In the genomic region with DNA sequence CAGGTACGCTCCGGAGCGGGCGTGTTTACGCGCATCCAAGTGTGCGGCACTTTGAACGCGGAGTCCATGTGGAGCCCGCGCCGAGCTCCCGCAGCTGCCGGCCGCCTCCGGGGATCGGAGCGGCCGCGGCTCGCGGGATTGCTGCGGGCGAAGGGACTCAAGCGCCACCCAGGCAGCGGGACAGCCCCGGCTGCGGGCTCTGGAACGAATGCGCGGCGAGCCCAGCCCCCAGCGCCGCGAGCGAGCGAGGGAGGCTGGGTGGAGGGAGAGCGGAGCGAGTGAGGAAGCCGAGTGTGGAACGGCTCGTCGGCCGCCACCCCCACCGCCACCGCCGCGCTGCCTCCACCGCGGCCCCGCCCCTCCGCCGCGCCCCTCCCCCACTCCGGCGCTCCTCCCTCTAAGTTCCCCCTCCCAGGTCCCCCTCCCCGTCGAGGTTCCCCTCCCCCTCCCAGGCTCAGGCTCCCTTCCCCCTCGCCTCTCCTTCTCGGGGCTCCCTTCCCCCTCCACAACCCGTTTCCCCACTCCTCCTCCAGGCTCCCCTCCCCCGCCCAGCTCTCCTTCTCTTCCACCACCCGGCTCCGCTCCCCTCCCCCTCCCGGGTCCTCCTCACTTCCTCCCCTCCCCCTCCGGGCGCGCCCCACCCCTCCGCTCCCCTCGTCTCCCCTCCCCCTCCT, we compare ENCODE assay signal across 8 mouse cellular contexts. TPM values are rescaled to one million over a fixed set of nuclear protein-coding genes. Genes with fewer than 3 reads are reported as not detected.
DNase-seq lines count a peak whose midpoint lies in the region; ATAC-seq and TF ChIP-seq lines count a peak whose summit lies in the region.

No protein-coding gene starts in this region.

- no peak for DNase-seq in Patski (ENCODE audit: low read depth, low spot score)
- DNase-seq in cerebellum, postnatal 10 days: peak; percentile 99
- DNase-seq in frontal cortex, postnatal 25 days (ENCODE audit: low spot score in 2 of 2): peak; percentile 62 to 76
- DNase-seq in left cerebral cortex, adult 2 months (ENCODE audit: extremely low spot score in 1 of 2, low spot score in 2 of 2): peak; percentile 85 to 88
- DNase-seq in retina, postnatal 7 days (ENCODE audit: low read depth, low spot score): peak; percentile 82
- peak; percentile 70 to 75 for DNase-seq in urinary bladder, adult 18-20 months (ENCODE audit: low spot score in 2 of 2)

- peak overlapping the region; percentile 98 for H3K9ac ChIP-seq in hindbrain, embryonic 16.5 days (ENCODE audit: low read depth, low read length)

- H3K4me3 ChIP-seq in hindbrain, embryonic 16.5 days (ENCODE audit: low read length): peak overlapping the region; percentile 92
- peak overlapping the region; percentile 94 for H3K4me3 ChIP-seq in left cerebral cortex, adult 2 months
- peak overlapping the region; percentile 39 for H3K4me3 ChIP-seq in macrophage (ENCODE audit: inconsistent target)

- H3K36me3 ChIP-seq in hindbrain, embryonic 16.5 days (ENCODE audit: control insufficient read depth, insufficient read depth, low read length): no peaks in the 10 kb centered on the region
- no peaks in the 10 kb centered on the region for H3K36me3 ChIP-seq in macrophage (ENCODE audit: inconsistent target)

- no peaks in the 10 kb centered on the region for H3K9me3 ChIP-seq in hindbrain, embryonic 16.5 days (ENCODE audit: control insufficient read depth, low read length)

- intact Hi-C loops in left cerebral cortex, adult 2 months (cut with DNase I): loop anchor here (1.0 to 10.0 kb wide), 10 partner anchors 67 to 1421 kb away; no protein-coding TSS in a partner anchor

- CTCF ChIA-PET in Patski (lab: Charles Lee): interaction anchor here (2.3 kb wide), 1 partner anchor 140 kb away, joined by 6 read pairs; no protein-coding TSS in a partner anchor

- no peak for TF ChIP-seq CTCF in Patski (IDR thresholded peaks at IDR 0.05)
- no peak for TF ChIP-seq CTCF in left cerebral cortex, adult 2 months (IDR thresholded peaks at IDR 0.05)

- POLR2A ChIA-PET in Patski (lab: Charles Lee): interaction anchor here (0.7 to 3.6 kb wide), 5 partner anchors 14 to 139 kb away, joined by 3 to 14 read pairs (median 7); no protein-coding TSS in a partner anchor

- peak; percentile 70 for ATAC-seq in Patski
- ATAC-seq in hindbrain, embryonic 16.5 days: peak; percentile 90

- in situ Hi-C loops in Patski (cut with MboI; ENCODE audit: low pct_unique_long_range_greater_than_20kb): no loop called here

- no peaks in the 10 kb centered on the region for H3K27me3 ChIP-seq in Patski
- H3K27me3 ChIP-seq in hindbrain, embryonic 16.5 days (replicated peaks; ENCODE audit: control insufficient read depth, insufficient read depth, low read length): no peaks in the 10 kb centered on the region

- WGBS in hindbrain, embryonic 16.5 days: 1% methylated on average over 61 of the region's 70 CpGs
- WGBS in macrophage (ENCODE audit: missing documents): 0% methylated on average over 40 of the region's 70 CpGs

- peaks cover 28% of the 10 kb centered on the region for H3K4me1 ChIP-seq in hindbrain, embryonic 16.5 days (ENCODE audit: control insufficient read depth, insufficient read depth, low read depth, low read length)

- H3K4me2 ChIP-seq in hindbrain, embryonic 16.5 days (ENCODE audit: low read length): peak overlapping the region; percentile 57

- H3K79me2 ChIP-seq in macrophage (ENCODE audit: inconsistent target): peaks cover 37% of the 10 kb centered on the region

- peak overlapping the region; percentile 99 for H3K27ac ChIP-seq in hindbrain, embryonic 16.5 days (ENCODE audit: low read depth, low read length)
- H3K27ac ChIP-seq in left cerebral cortex, adult 2 months: peak overlapping the region; percentile 97
- peak overlapping the region; percentile 34; the same call in 1 of the 2 replicates for H3K27ac ChIP-seq in macrophage

RNA-seq across cellular contexts. Expression of gene Tbl1xr1, which starts 0.4 kb away (rescaled TPM):
- 36.5 TPM for polyA plus RNA-seq in Patski (2021)
- polyA plus RNA-seq in hindbrain, embryonic 16.5 days (2015; fragmentation: Nextera tagmentation; extraction: Ambion mirVana): 10.2 and 13.1 TPM in 2 replicates
- total RNA-seq in left cerebral cortex, adult 2 months (2021): 100 to 1,000 TPM; 129 to 139 TPM
- 10 to 100 TPM; 18.2 to 84.1 (median 54.2) TPM for total RNA-seq in macrophage (2018; cell fraction: chromatin; rRNA removed)
- 10 to 100 TPM; 39.9 to 76.1 (median 57.6) TPM for total RNA-seq in macrophage (2018; cell fraction: cytosol; rRNA removed)
- 100 to 1,000 TPM in 2 of 26 experiments, 10 to 100 TPM in 24; 22.8 to 116 (median 64.2) TPM for total RNA-seq in macrophage (2018; cell fraction: nucleus; rRNA removed)
- polyA plus RNA-seq in macrophage (2018): 17.8 to 28.7 TPM (median 19.1 TPM) in 3 replicates

Comparison
In these comparisons a context has a peak if more than half of its experiments do, and no peak if none do; other contexts are left out.
1. H3K27ac ChIP-seq: peak in every context shown above with its lines; median percentile 99 in hindbrain, embryonic 16.5 days; 97 in left cerebral cortex, adult 2 months; 34 in macrophage.
2. H3K4me3 ChIP-seq: peak in every context shown above with its lines; median percentile 94 in left cerebral cortex, adult 2 months; 92 in hindbrain, embryonic 16.5 days; 39 in macrophage.